Comparison of ENCODE assay signal across 8 mouse cellular contexts in the genomic region with DNA sequence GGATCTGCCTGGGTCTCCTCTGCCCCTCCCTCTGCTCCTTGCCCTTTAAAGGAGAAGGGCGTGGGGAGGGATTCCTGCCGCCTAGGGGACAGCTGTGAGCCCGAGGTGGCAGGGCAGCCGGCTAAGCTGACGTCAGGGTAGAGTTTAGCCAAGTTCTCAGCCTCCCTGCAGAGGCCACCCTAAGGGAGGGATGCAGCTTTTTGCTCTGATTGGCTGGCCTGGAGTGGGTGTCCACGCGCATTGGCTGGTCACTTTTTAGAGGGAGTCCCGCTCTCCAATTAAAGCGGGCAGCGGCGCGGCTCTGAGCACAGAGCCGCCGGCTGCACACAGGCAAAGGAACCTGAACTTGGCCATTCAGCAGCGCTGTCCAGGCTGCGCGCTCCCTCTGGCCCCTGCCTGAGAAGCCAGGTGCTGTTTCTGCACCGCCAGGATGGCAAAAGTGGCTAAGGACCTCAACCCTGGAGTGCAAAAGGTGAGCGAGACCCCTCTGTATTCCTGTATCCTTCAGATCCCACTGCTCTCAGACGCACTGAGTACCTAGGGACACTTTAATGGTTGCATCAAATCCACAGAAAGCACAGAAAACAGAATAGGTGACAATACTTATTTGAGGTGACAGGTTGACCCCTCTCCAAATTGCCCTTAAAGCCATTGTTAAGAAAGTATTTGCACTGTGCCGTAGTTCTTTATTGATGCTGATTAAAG. TPM values are rescaled to one million over a fixed set of nuclear protein-coding genes. Genes with fewer than 3 reads are reported as not detected.
DNase-seq lines count a peak whose midpoint lies in the region; ATAC-seq and TF ChIP-seq lines count a peak whose summit lies in the region.

A gene (plus strand): TSS at position 258 of the 705 bp plus-strand sequence.

- H3K27ac ChIP-seq in forebrain, embryonic 10.5 days = peak within 1 kb of the TSS; percentile 53; the same call in 1 of the 2 replicates
- peak within 1 kb of the TSS; percentile 98 for H3K27ac ChIP-seq in heart, embryonic 13.5 days (replicated peaks)
- peak within 1 kb of the TSS; percentile 70 for H3K27ac ChIP-seq in kidney, postnatal 0 days
- peak within 1 kb of the TSS; percentile 16; the same call in 1 of the 2 replicates for H3K27ac ChIP-seq in stomach, embryonic 14.5 days (ENCODE audit: low read length)

- no peaks in the 10 kb centered on the region for H3K9me3 ChIP-seq in forebrain, embryonic 10.5 days
- no peaks in the 10 kb centered on the region for H3K9me3 ChIP-seq in heart, embryonic 13.5 days
- H3K9me3 ChIP-seq in kidney, postnatal 0 days (replicated peaks; ENCODE audit: low read length) = no peaks in the 10 kb centered on the region
- H3K9me3 ChIP-seq in stomach, embryonic 14.5 days (ENCODE audit: control insufficient read depth, low read depth, low read length) = no peaks in the 10 kb centered on the region

- ATAC-seq in heart, embryonic 13.5 days (ENCODE audit: extremely low read depth, insufficient number of reproducible peaks, low FRiP score, low TSS enrichment) = peak; percentile 89
- ATAC-seq in kidney, postnatal 0 days (replicated peaks; ENCODE audit: low FRiP score, low read depth) = peak; percentile 97
- peak; percentile 94 for ATAC-seq in stomach, embryonic 14.5 days (ENCODE audit: insufficient number of reproducible peaks, insufficient read depth, low FRiP score, low read depth)

- H3K79me2 ChIP-seq in myocyte (ENCODE audit: control insufficient read depth, insufficient read depth) = no peaks in the 10 kb centered on the region

- WGBS in forebrain, embryonic 10.5 days = 3% methylated on average over 21 of the region's 21 CpGs
- 2% methylated on average over 21 of the region's 21 CpGs for WGBS in heart, embryonic 13.5 days
- 1% methylated on average over 21 of the region's 21 CpGs for WGBS in kidney, postnatal 0 days
- WGBS in stomach, embryonic 14.5 days = 4% methylated on average over 21 of the region's 21 CpGs

- peak; percentile 17 to 23 for DNase-seq in B cell, adult 2 months
- peak; percentile 13 for DNase-seq in c-Kit-positive CD71-positive TER-119-negative erythroid progenitor cells, embryonic 14.5 days (ENCODE audit: low read depth)
- peak; percentile 83 for DNase-seq in forebrain, embryonic 10.5 days (ENCODE audit: extremely low spot score, low spot score)
- peak; percentile 95 for DNase-seq in kidney, postnatal 0 days (ENCODE audit: low spot score)
- DNase-seq in liver = peak; percentile 59

- peaks cover 19% of the 10 kb centered on the region for H3K4me1 ChIP-seq in forebrain, embryonic 10.5 days
- peaks cover 55% of the 10 kb centered on the region for H3K4me1 ChIP-seq in heart, embryonic 13.5 days
- H3K4me1 ChIP-seq in kidney, postnatal 0 days (replicated peaks; ENCODE audit: insufficient read depth, low read length) = peaks cover 14% of the 10 kb centered on the region; the same call in 1 of the 2 replicates
- peaks cover 16% of the 10 kb centered on the region; the same call in 1 of the 2 replicates for H3K4me1 ChIP-seq in stomach, embryonic 14.5 days (ENCODE audit: control insufficient read depth, insufficient read depth, low read length)

- peak within 1 kb of the TSS; percentile 44 for H3K4me3 ChIP-seq in forebrain, embryonic 10.5 days
- H3K4me3 ChIP-seq in heart, embryonic 13.5 days = peak within 1 kb of the TSS; percentile 60
- H3K4me3 ChIP-seq in kidney, postnatal 0 days (replicated peaks; ENCODE audit: low read depth, low read length) = peak within 1 kb of the TSS; percentile 31
- peak within 1 kb of the TSS; percentile 11 for H3K4me3 ChIP-seq in myocyte
- H3K4me3 ChIP-seq in stomach, embryonic 14.5 days (ENCODE audit: low read depth, low read length) = peak within 1 kb of the TSS; percentile 24

- H3K9ac ChIP-seq in heart, embryonic 13.5 days = peak within 1 kb of the TSS; percentile 86
- peak within 1 kb of the TSS; percentile 43 for H3K9ac ChIP-seq in kidney, postnatal 0 days (ENCODE audit: low read depth, low read length)
- H3K9ac ChIP-seq in stomach, embryonic 14.5 days (replicated peaks; ENCODE audit: low read depth, low read length) = no peak within 1 kb of the TSS

- H3K36me3 ChIP-seq in forebrain, embryonic 10.5 days (replicated peaks) = no peaks in the 10 kb centered on the region
- no peaks in the 10 kb centered on the region for H3K36me3 ChIP-seq in heart, embryonic 13.5 days
- H3K36me3 ChIP-seq in kidney, postnatal 0 days (ENCODE audit: insufficient read depth, low read length) = no peaks in the 10 kb centered on the region
- H3K36me3 ChIP-seq in myocyte (ENCODE audit: control insufficient read depth, insufficient read depth) = no peaks in the 10 kb centered on the region
- no peaks in the 10 kb centered on the region for H3K36me3 ChIP-seq in stomach, embryonic 14.5 days (ENCODE audit: control insufficient read depth, insufficient read depth, low read length)

- peak; percentile 76 for TF ChIP-seq POLR2A in myocyte (IDR thresholded peaks at IDR 0.05; ENCODE audit: insufficient read length, low read depth)

- no peak within 1 kb of the TSS for H3ac ChIP-seq in myocyte (ENCODE audit: control insufficient read depth, insufficient read length)

- peak; percentile 59 for TF ChIP-seq CTCF in kidney, postnatal 0 days (IDR thresholded peaks at IDR 0.05; ENCODE audit: low read depth)

- peak within 1 kb of the TSS; percentile 81 for H3K4me2 ChIP-seq in heart, embryonic 13.5 days
- peak within 1 kb of the TSS; percentile 67 for H3K4me2 ChIP-seq in kidney, postnatal 0 days (ENCODE audit: low read length)
- H3K4me2 ChIP-seq in myocyte (ENCODE audit: low read depth) = peak within 1 kb of the TSS; percentile 99
- H3K4me2 ChIP-seq in stomach, embryonic 14.5 days (replicated peaks; ENCODE audit: low read depth, low read length) = peak within 1 kb of the TSS; percentile 55

- H3K27me3 ChIP-seq in forebrain, embryonic 10.5 days (ENCODE audit: poor library complexity, severe bottlenecking) = peaks cover 38% of the 10 kb centered on the region
- no peaks in the 10 kb centered on the region for H3K27me3 ChIP-seq in heart, embryonic 13.5 days (replicated peaks)
- H3K27me3 ChIP-seq in kidney, postnatal 0 days (ENCODE audit: insufficient read depth, low read length) = no peaks in the 10 kb centered on the region
- H3K27me3 ChIP-seq in myocyte (ENCODE audit: control insufficient read depth, insufficient read depth, insufficient read length) = no peaks in the 10 kb centered on the region
- H3K27me3 ChIP-seq in stomach, embryonic 14.5 days (ENCODE audit: control insufficient read depth, insufficient read depth, low read length) = no peaks in the 10 kb centered on the region

TF ChIP-seq in myocyte, 11 proteins besides CTCF, POLR2A, EP300 and RAD21:
- no peak for TF ChIP-seq MAX (IDR thresholded peaks at IDR 0.05; ENCODE audit: low read depth)
- TF ChIP-seq CEBPB (IDR thresholded peaks at IDR 0.05; ENCODE audit: insufficient read depth, poor library complexity, severe bottlenecking) = no peak
- peak; percentile 56 for TF ChIP-seq POLR2AphosphoS2 (IDR thresholded peaks at IDR 0.05; ENCODE audit: insufficient read length, low read depth)
- peak; percentile 94 for TF ChIP-seq SRF (IDR thresholded peaks at IDR 0.05; ENCODE audit: control insufficient read depth, insufficient read length, low read depth)
- TF ChIP-seq MYOG (IDR thresholded peaks at IDR 0.05; ENCODE audit: control insufficient read depth in 1 of 3, insufficient read depth in 1 of 3, insufficient read length in 2 of 3, low read depth in 2 of 3) = peak; percentile 69 to 92 (median 85)
- TF ChIP-seq TCF3 (IDR thresholded peaks at IDR 0.05; ENCODE audit: insufficient read length, low read depth) = no peak
- no peak for TF ChIP-seq TCF12 (IDR thresholded peaks at IDR 0.05; ENCODE audit: insufficient read depth, poor library complexity, severe bottlenecking)
- no peak for TF ChIP-seq REST (IDR thresholded peaks at IDR 0.05; ENCODE audit: insufficient read depth, insufficient read length)
- peak in 2 of 3 experiments; percentile 84 to 88 for TF ChIP-seq MYOD1 (IDR thresholded peaks at IDR 0.05; ENCODE audit: control insufficient read depth in 1 of 3, insufficient read length in 2 of 3, low read depth in 2 of 3)
- no peak for TF ChIP-seq USF1 (IDR thresholded peaks at IDR 0.05; ENCODE audit: low read depth)
- peak; percentile 60 for TF ChIP-seq E2F4 (IDR thresholded peaks at IDR 0.05; ENCODE audit: insufficient read depth)

RNA-seq across cellular contexts. Expression of the gene that starts here (rescaled TPM):
- 1.1 and 2.3 TPM in 2 replicates for polyA plus RNA-seq in forebrain, embryonic 10.5 days (2016; fragmentation: Nextera tagmentation; extraction: Ambion mirVana)
- 47.8 and 56.7 TPM in 2 replicates for polyA plus RNA-seq in heart, embryonic 13.5 days (2015; fragmentation: Nextera tagmentation; extraction: Ambion mirVana)
- 34.3 and 34.4 TPM in 2 replicates for polyA plus RNA-seq in kidney, postnatal 0 days (2015; fragmentation: Nextera tagmentation; extraction: Ambion mirVana)
- polyA plus RNA-seq in myocyte (2012; fragmentation: generic; extraction: Trizol) = 4.9 TPM
- 6.9 and 10.8 TPM in 2 replicates for polyA plus RNA-seq in stomach, embryonic 14.5 days (2014; fragmentation: Nextera tagmentation; extraction: Ambion mirVana)

Comparison
In these comparisons a context has a peak if more than half of its experiments do, and no peak if none do; other contexts are left out.
1. Peak in every context shown above with its lines: DNase-seq, ATAC-seq, H3K4me3 ChIP-seq and H3K27ac ChIP-seq.
2. DNase-seq: peak in every context shown above with its lines; median percentile 95 in kidney, postnatal 0 days; 83 in forebrain, embryonic 10.5 days; 59 in liver; 20 in B cell, adult 2 months; 13 in c-Kit-positive CD71-positive TER-119-negative erythroid progenitor cells, embryonic 14.5 days.
3. H3K27ac ChIP-seq: peak in every context shown above with its lines; median percentile 98 in heart, embryonic 13.5 days; 70 in kidney, postnatal 0 days; 53 in forebrain, embryonic 10.5 days; 16 in stomach, embryonic 14.5 days.